Mouse (Mus musculus): Measurements from ENCODE around the gene Katna1.

Katna1 gene

GRCm38 (mm10) chr10:7779751-7780237 is 54.0 kb downstream of the Katna1 start:
- DNase-seq (ENCODE audit: low spot score in 2 of 2): no peak

GRCm38 (mm10) chr10:7780238-7781176 is 54.7 kb downstream of the Katna1 start:
- DNase-seq (ENCODE audit: low spot score in 2 of 2): peak; percentile 90 to 91

GRCm38 (mm10) chr10:7781214-7781613 is 55.4 kb downstream of the Katna1 start:
- no peak for DNase-seq (ENCODE audit: low spot score in 2 of 2)

GRCm38 (mm10) chr10:7787319-7787718 is 61.5 kb downstream of the Katna1 start:
- DNase-seq (ENCODE audit: low spot score in 2 of 2): no peak

- DNase-seq (ENCODE audit: low spot score in 2 of 2): no peak
Observed at GRCm38 (mm10) chr10:7792254-7792750, 66.5 kb downstream of the Katna1 start.

- DNase-seq (ENCODE audit: low spot score in 2 of 2): peak; percentile 94 to 95
Observed at GRCm38 (mm10) chr10:7792751-7793385, 67.1 kb downstream of the Katna1 start, which contains the start of the genes Ginm1 and Ppil4. Ginm1 (minus strand) TSS chr10:7792824. Ppil4 (plus strand) TSS chr10:7792891.

- no peak for DNase-seq (ENCODE audit: low spot score in 2 of 2)
Observed at GRCm38 (mm10) chr10:7801258-7801657, 75.5 kb downstream of the Katna1 start.

- DNase-seq (ENCODE audit: low spot score in 2 of 2): no peak
Observed at GRCm38 (mm10) chr10:7802519-7803140, 76.8 kb downstream of the Katna1 start.

GRCm38 (mm10) chr10:7809937-7810336 is 84.1 kb downstream of the Katna1 start:
- peak; percentile 49 to 54 for DNase-seq (ENCODE audit: low spot score in 2 of 2)
